Mouse (Mus musculus) ES-E14 (cell line): ENCODE measurements around the gene Izumo1.

Experiments used
- CHD2 ChIP-seq: IDR thresholded peaks from 2 replicates; pipeline ENCODE4 v1.6.1; 2014; ENCODE audit warnings: mild to moderate bottlenecking, low read depth, low read length, inconsistent platforms
- HCFC1 ChIP-seq: IDR thresholded peaks from 2 replicates; pipeline ENCODE4 v1.6.1; 2012; ENCODE audit warnings: low read length, inconsistent platforms, borderline replicate concordance; ENCODE audit not compliant: insufficient read depth

GRCm38 (mm10) chr7:45643441-45644178, 22.0 kb downstream of the Izumo1 start:
- TF ChIP-seq HCFC1 (no peak), CHD2 (peak; percentile 39; the same call in 1 of the 2 replicates)
